Mouse (Mus musculus) cerebellum, adult 2 months (tissue): Measurements from ENCODE around the gene Prkaca.

Experiments used
- CTCF ChIP-seq: fragments of 200-500 bp; IDR thresholded peaks from 2 replicates; pipeline ENCODE4 v1.5.1; 2011; ENCODE audit warnings: low read depth, mild to moderate bottlenecking, control low read depth, low read length, moderate library complexity, borderline replicate concordance; ENCODE audit not compliant: insufficient read depth
- POLR2A ChIP-seq: fragments of 200-500 bp; IDR thresholded peaks from 2 replicates; pipeline ENCODE4 v1.6.1; 2011; ENCODE audit warnings: low read length, control low read depth, borderline replicate concordance; ENCODE audit not compliant: insufficient read depth

DNA sequence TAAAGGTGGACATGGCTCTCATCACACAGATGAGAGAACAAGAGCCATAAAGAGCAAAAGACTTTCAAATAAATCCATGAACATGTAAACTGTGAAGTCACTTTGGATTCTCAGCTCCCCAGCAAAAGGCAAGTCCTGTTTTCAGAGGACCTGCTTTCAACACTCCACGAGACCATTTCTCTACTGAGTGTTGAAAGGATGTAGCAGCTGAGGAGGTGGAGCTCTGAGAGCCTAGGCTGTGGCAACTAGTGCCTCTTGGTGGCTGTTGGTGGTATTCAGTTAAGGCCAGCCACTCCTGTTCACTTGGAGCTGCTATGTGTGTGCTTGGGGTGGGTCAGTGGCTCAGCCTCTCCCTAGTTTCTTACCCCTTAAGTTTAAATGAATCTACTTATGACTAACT, 16.0 kb upstream of the Prkaca start:
- TF ChIP-seq CTCF (peak; percentile 40; the same call in 1 of the 2 replicates), POLR2A (no peak)
